Mouse (Mus musculus): ENCODE measurements around the gene Rbm19.

DNA sequence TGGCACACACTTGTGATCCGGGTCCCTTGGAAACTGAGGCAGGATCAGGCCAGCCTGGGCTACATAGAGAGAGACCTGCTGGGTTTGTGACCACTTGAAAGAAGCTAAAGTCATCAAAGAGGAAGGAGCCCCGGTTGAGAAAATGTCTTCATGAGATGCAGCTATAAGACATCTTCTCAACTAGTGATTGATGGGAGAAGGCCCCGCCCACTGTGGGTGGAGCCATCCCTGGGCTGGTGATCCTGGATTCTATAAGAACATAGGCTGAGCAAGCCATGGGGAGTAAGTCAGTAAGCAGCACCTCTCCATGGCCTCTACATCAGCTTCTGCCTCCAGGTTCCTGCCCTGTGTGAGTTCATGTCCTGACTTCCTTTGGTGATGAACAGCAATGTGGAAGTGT lies 98.2 kb downstream of the Rbm19 start:
- no peak for TF ChIP-seq POLR2A (IDR thresholded peaks at IDR 0.05; ENCODE audit: borderline replicate concordance, extremely low read depth, low read depth, low read length)
- no peak for TF ChIP-seq CTCF (IDR thresholded peaks at IDR 0.05; ENCODE audit: insufficient read depth, low read length)
